Mouse (Mus musculus) MEL (cell line): ENCODE measurements around the gene 1110051M20Rik. TPM values are rescaled to one million over a fixed set of nuclear protein-coding genes. Genes with fewer than 3 reads are reported as not detected.

Experiments
- DNase-seq: peaks from one replicate; pipeline ENCODE4 v3.0.0; 2011; ENCODE audit warnings: low read depth, low spot score
- H3K27ac ChIP-seq: 2 replicates; pipeline ENCODE4 v1.5.1; 2012; ENCODE audit warnings: low read depth, mild to moderate bottlenecking, control low read depth, low read length, moderate library complexity; ENCODE audit not compliant: control insufficient read depth
- H3K27me3 ChIP-seq, 2 experiments: fragments of 150-350 bp in 1 of 2; sonication (generic) in 1 of 2; 2 replicates each; pipeline ENCODE4 v1.6.1; 2012; ENCODE audit warnings: low read length in 2 of 2, mild to moderate bottlenecking in 2 of 2, improper control_type of control experiment in 1 of 2, moderate library complexity in 1 of 2; ENCODE audit not compliant: insufficient read depth in 2 of 2, control insufficient read depth in 1 of 2
- H3K36me3 ChIP-seq, 2 experiments: 2 replicates each; pipeline ENCODE4 v1.6.1; 2012 to 2014; ENCODE audit warnings: low read length in 2 of 2, improper control_type of control experiment in 1 of 2, inconsistent platforms in 1 of 2, mild to moderate bottlenecking in 1 of 2; ENCODE audit not compliant: insufficient read depth in 2 of 2, control insufficient read depth in 1 of 2
- H3K4me1 ChIP-seq, 2 experiments: fragments of 150-350 bp in 1 of 2; sonication (generic) in 1 of 2; 2 replicates each; pipeline ENCODE4 v1.6.1; 2012; ENCODE audit warnings: low read length in 2 of 2, improper control_type of control experiment in 1 of 2, mild to moderate bottlenecking in 1 of 2; ENCODE audit not compliant: insufficient read depth in 2 of 2, control insufficient read depth in 1 of 2
- H3K4me3 ChIP-seq, 2 experiments: fragments of 150-350 bp in 1 of 2; sonication (generic) in 1 of 2; 2 replicates each; pipeline ENCODE4 v1.5.1; 2012; ENCODE audit warnings: low read depth in 2 of 2, low read length in 2 of 2, mild to moderate bottlenecking in 2 of 2, moderate library complexity in 2 of 2, control low read depth in 1 of 2, improper control_type of control experiment in 1 of 2; ENCODE audit not compliant: control insufficient read depth in 1 of 2, insufficient read depth in 1 of 2
- H3K79me2 ChIP-seq: 2 replicates; pipeline ENCODE4 v1.6.1; 2012; ENCODE audit warnings: mild to moderate bottlenecking, low read length, moderate library complexity; ENCODE audit not compliant: control insufficient read depth, poor library complexity, insufficient read depth
- H3K9ac ChIP-seq: 2 replicates; pipeline ENCODE4 v1.6.1; 2012; ENCODE audit warnings: low read depth, mild to moderate bottlenecking, control low read depth, low read length, moderate library complexity; ENCODE audit not compliant: control insufficient read depth, poor library complexity, severe bottlenecking
- H3K9me3 ChIP-seq: fragments of 150-350 bp; sonication (generic); replicated peaks from 2 replicates; pipeline ENCODE4 v1.6.1; 2012; ENCODE audit warnings: mild to moderate bottlenecking, low read length, improper control_type of control experiment, moderate library complexity; ENCODE audit not compliant: insufficient read depth
- BHLHE40 ChIP-seq: IDR thresholded peaks from 2 replicates; pipeline ENCODE4 v1.6.1; 2012; ENCODE audit warnings: low read depth, mild to moderate bottlenecking, inconsistent platforms, low read length, improper control_type of control experiment, borderline replicate concordance
- CHD1 ChIP-seq: IDR thresholded peaks from 2 replicates; pipeline ENCODE4 v1.6.1; 2012; ENCODE audit warnings: low read depth, mild to moderate bottlenecking, inconsistent platforms, low read length, improper control_type of control experiment
- CHD2 ChIP-seq: IDR thresholded peaks from 2 replicates; pipeline ENCODE4 v1.6.1; 2011; ENCODE audit warnings: low read length, improper control_type of control experiment
- CTCF ChIP-seq, 3 experiments: IDR thresholded peaks in 2 of 3; conservative IDR thresholded peaks in 1 of 3; 2 replicates each; pipeline ENCODE4 v1.5.1; 2011 to 2012; ENCODE audit warnings: low read length in 3 of 3, low read depth in 2 of 3, mild to moderate bottlenecking in 2 of 3, improper control_type of control experiment in 1 of 3, inconsistent platforms in 1 of 3, mixed read lengths in 1 of 3, moderate library complexity in 1 of 3; ENCODE audit not compliant: control insufficient read depth in 1 of 3, insufficient read depth in 1 of 3, poor library complexity in 1 of 3, severe bottlenecking in 1 of 3
- E2F4 ChIP-seq: IDR thresholded peaks from 2 replicates; pipeline ENCODE4 v1.6.1; 2011; ENCODE audit warnings: low read depth, low read length, improper control_type of control experiment, borderline replicate concordance
- ELF1 ChIP-seq: IDR thresholded peaks from 2 replicates; pipeline ENCODE4 v1.6.1; 2014; ENCODE audit warnings: low read depth, mild to moderate bottlenecking, inconsistent platforms, low read length, improper control_type of control experiment, moderate library complexity
- EP300 ChIP-seq, 2 experiments: IDR thresholded peaks; 2 replicates each; pipeline ENCODE4 v1.6.1; 2011; ENCODE audit warnings: improper control_type of control experiment in 2 of 2, low read length in 2 of 2, low read depth in 1 of 2, mild to moderate bottlenecking in 1 of 2
- ETS1 ChIP-seq: IDR thresholded peaks from 2 replicates; pipeline ENCODE4 v1.6.1; 2012; ENCODE audit warnings: low read depth, mild to moderate bottlenecking, inconsistent platforms, low read length, improper control_type of control experiment, moderate library complexity
- GABPA ChIP-seq: IDR thresholded peaks from 2 replicates; pipeline ENCODE4 v1.6.1; 2012; ENCODE audit warnings: low read depth, mild to moderate bottlenecking, inconsistent platforms, low read length, improper control_type of control experiment, moderate library complexity
- GATA1 ChIP-seq: IDR thresholded peaks from 2 replicates; pipeline ENCODE4 v1.6.1; 2011; ENCODE audit warnings: low read depth, low read length, improper control_type of control experiment
- HCFC1 ChIP-seq: IDR thresholded peaks from 2 replicates; pipeline ENCODE4 v1.6.1; 2012; ENCODE audit warnings: low read depth, mild to moderate bottlenecking, inconsistent platforms, low read length, improper control_type of control experiment, moderate library complexity
- JUND ChIP-seq: IDR thresholded peaks from 2 replicates; pipeline ENCODE4 v1.6.1; 2011; ENCODE audit warnings: low read depth, mild to moderate bottlenecking, improper control_type of control experiment, low read length
- MAFK ChIP-seq: IDR thresholded peaks from 2 replicates; pipeline ENCODE4 v1.6.1; 2011; ENCODE audit warnings: low read depth, mild to moderate bottlenecking, low read length, improper control_type of control experiment, borderline replicate concordance
- MAX ChIP-seq: IDR thresholded peaks from 2 replicates; pipeline ENCODE4 v1.6.1; 2011; ENCODE audit warnings: low read length, improper control_type of control experiment
- MAZ ChIP-seq: IDR thresholded peaks from 2 replicates; pipeline ENCODE4 v1.6.1; 2012; ENCODE audit warnings: low read depth, mild to moderate bottlenecking, inconsistent platforms, low read length, improper control_type of control experiment
- MEF2A ChIP-seq: IDR thresholded peaks from 2 replicates; pipeline ENCODE4 v1.6.1; 2014; ENCODE audit warnings: low read depth, mild to moderate bottlenecking, inconsistent platforms, low read length, improper control_type of control experiment; ENCODE audit not compliant: poor library complexity, insufficient replicate concordance, severe bottlenecking; ENCODE audit errors: extremely low read depth
- MXI1 ChIP-seq: IDR thresholded peaks from 2 replicates; pipeline ENCODE4 v1.6.1; 2011; ENCODE audit warnings: mild to moderate bottlenecking, low read depth, low read length, improper control_type of control experiment
- MYB ChIP-seq: IDR thresholded peaks from 2 replicates; pipeline ENCODE4 v1.6.1; 2011; ENCODE audit warnings: mild to moderate bottlenecking, low read depth, low read length, improper control_type of control experiment
- MYC ChIP-seq: IDR thresholded peaks from 2 replicates; pipeline ENCODE4 v1.6.1; 2011; ENCODE audit warnings: low read depth, mild to moderate bottlenecking, low read length, improper control_type of control experiment, moderate library complexity
- NELFE ChIP-seq: IDR thresholded peaks from 2 replicates; pipeline ENCODE4 v1.6.1; 2011; ENCODE audit warnings: low read depth, low read length, improper control_type of control experiment
- NRF1 ChIP-seq: IDR thresholded peaks from 2 replicates; pipeline ENCODE4 v1.6.1; 2014; ENCODE audit warnings: low read depth, mild to moderate bottlenecking, inconsistent platforms, low read length, improper control_type of control experiment, moderate library complexity; ENCODE audit not compliant: poor library complexity, insufficient read depth, severe bottlenecking
- POLR2A ChIP-seq, 2 experiments: IDR thresholded peaks; 2 replicates each; pipeline ENCODE4 v1.6.1; 2011 to 2012; ENCODE audit warnings: low read length in 2 of 2, mild to moderate bottlenecking in 2 of 2, control low read depth in 1 of 2, improper control_type of control experiment in 1 of 2, low read depth in 1 of 2, moderate library complexity in 1 of 2; ENCODE audit not compliant: control insufficient read depth in 1 of 2, insufficient read depth in 1 of 2, poor library complexity in 1 of 2
- POLR2AphosphoS2 ChIP-seq: IDR thresholded peaks from 2 replicates; pipeline ENCODE4 v1.6.1; 2011; ENCODE audit warnings: low read length, improper control_type of control experiment
- POLR2AphosphoS5 ChIP-seq: IDR thresholded peaks from 2 replicates; pipeline ENCODE4 v1.6.1; 2012; ENCODE audit warnings: low read depth, borderline replicate concordance, mild to moderate bottlenecking, inconsistent platforms, low read length, moderate library complexity, mixed read lengths
- RAD21 ChIP-seq: IDR thresholded peaks from 2 replicates; pipeline ENCODE4 v1.6.1; 2011; ENCODE audit warnings: mild to moderate bottlenecking, low read depth, low read length, improper control_type of control experiment
- SIN3A ChIP-seq: IDR thresholded peaks from 2 replicates; pipeline ENCODE4 v1.6.1; 2012; ENCODE audit warnings: low read length, improper control_type of control experiment, inconsistent platforms
- SMC3 ChIP-seq: IDR thresholded peaks from 2 replicates; pipeline ENCODE4 v1.6.1; 2011; ENCODE audit warnings: low read depth, low read length, improper control_type of control experiment
- TAL1 ChIP-seq: IDR thresholded peaks from 2 replicates; pipeline ENCODE4 v1.6.1; 2012; ENCODE audit warnings: mild to moderate bottlenecking, inconsistent platforms, low read length, moderate library complexity, mixed read lengths
- TBP ChIP-seq: IDR thresholded peaks from 2 replicates; pipeline ENCODE4 v1.8.0; 2011; ENCODE audit warnings: low read depth, low read length, improper control_type of control experiment
- TCF12 ChIP-seq: IDR thresholded peaks from 2 replicates; pipeline ENCODE4 v1.6.1; 2014; ENCODE audit warnings: low read depth, mild to moderate bottlenecking, inconsistent platforms, low read length, improper control_type of control experiment, moderate library complexity
- UBTF ChIP-seq: IDR thresholded peaks from 2 replicates; pipeline ENCODE4 v1.6.1; 2012; ENCODE audit warnings: low read depth, mild to moderate bottlenecking, inconsistent platforms, low read length, improper control_type of control experiment, moderate library complexity, borderline replicate concordance; ENCODE audit not compliant: insufficient read depth
- USF1 ChIP-seq: IDR thresholded peaks from 2 replicates; pipeline ENCODE4 v1.6.1; 2014; ENCODE audit warnings: low read depth, mild to moderate bottlenecking, inconsistent platforms, low read length, improper control_type of control experiment, moderate library complexity
- USF2 ChIP-seq, 2 experiments: IDR thresholded peaks; 2 replicates each; pipeline ENCODE4 v1.6.1; 2011 to 2012; ENCODE audit warnings: improper control_type of control experiment in 2 of 2, low read length in 2 of 2, borderline replicate concordance in 1 of 2, inconsistent platforms in 1 of 2, low read depth in 1 of 2, mild to moderate bottlenecking in 1 of 2; ENCODE audit not compliant: insufficient read depth in 1 of 2
- ZC3H11A ChIP-seq: IDR thresholded peaks from 2 replicates; pipeline ENCODE4 v1.6.1; 2012; ENCODE audit warnings: low read depth, mild to moderate bottlenecking, inconsistent platforms, low read length, improper control_type of control experiment
- ZMIZ1 ChIP-seq: IDR thresholded peaks from 2 replicates; pipeline ENCODE4 v1.6.1; 2012; ENCODE audit warnings: low read depth, mild to moderate bottlenecking, inconsistent platforms, low read length, improper control_type of control experiment, moderate library complexity
- ZNF384 ChIP-seq: IDR thresholded peaks from 2 replicates; pipeline ENCODE4 v1.6.1; 2012; ENCODE audit warnings: low read depth, mild to moderate bottlenecking, inconsistent platforms, low read length, improper control_type of control experiment
- polyA plus RNA-seq, 2 experiments: library from polyadenylated mRNA; stranded (reverse) in 1 of 2; unstranded in 1 of 2; fragments of >175 nt in 1 of 2; fragments of >200 nt in 1 of 2; gene quantifications; 2 replicates each; pipeline versions ENCODE4 v1.2.1 to v1.2.4; 2012; ENCODE audit warnings: low replicate concordance in 2 of 2, low read depth in 1 of 2; ENCODE audit not compliant: insufficient read length in 2 of 2, insufficient read depth in 1 of 2, missing spikeins in 1 of 2
- total RNA-seq: library from RNA; depleted of rRNA; stranded (reverse); fragments of 300-350 nt; gene quantifications from 2 replicates; pipeline ENCODE4 v1.2.3, GENCODE M21; 2012

The 1110051M20Rik gene
- total and polyA plus RNA-seq, 3 experiments = 23.0 to 23.3 TPM; not detected in 1

GRCm38 (mm10) chr2:91244557-91245228, 199.8 kb downstream of the 1110051M20Rik start:
- DNase-seq = peak; percentile 71
- no peak overlapping the region for H3K4me3 ChIP-seq
- peaks cover 13% of the 10 kb centered on the region in 2 experiments for H3K4me1 ChIP-seq
- H3K9ac ChIP-seq = no peak overlapping the region
- H3K79me2 ChIP-seq = no peaks in the 10 kb centered on the region
- H3K27me3 ChIP-seq = no peaks in the 10 kb centered on the region
- H3K9me3 ChIP-seq = no peaks in the 10 kb centered on the region
- no peak overlapping the region for H3K27ac ChIP-seq
- peaks cover 0 to 16% of the 10 kb centered on the region in 2 experiments; a peak in 2 of 4 replicates for H3K36me3 ChIP-seq
- peak; percentile 99 for TF ChIP-seq MAZ
- no peak for TF ChIP-seq CTCF (IDR thresholded peaks at IDR 0.05 in 2 of 3, conservative IDR thresholded peaks at IDR 0.05 in 1 of 3; ENCODE audit: control insufficient read depth in 1 of 3, insufficient read depth in 1 of 3, low read depth in 2 of 3, low read length in 3 of 3, poor library complexity in 1 of 3, severe bottlenecking in 1 of 3)
- no peak for TF ChIP-seq POLR2AphosphoS2
- no peak for TF ChIP-seq USF1
- TF ChIP-seq TBP = no peak; the same call in 1 of the 2 replicates
- no peak for TF ChIP-seq POLR2A (IDR thresholded peaks at IDR 0.05; ENCODE audit: control insufficient read depth in 1 of 2, insufficient read depth in 1 of 2, low read depth in 1 of 2, low read length in 2 of 2, poor library complexity in 1 of 2)
- no peak for TF ChIP-seq GABPA
- TF ChIP-seq MAX = no peak
- no peak for TF ChIP-seq SMC3
- TF ChIP-seq NELFE = no peak
- no peak for TF ChIP-seq POLR2AphosphoS5
- no peak for TF ChIP-seq ZC3H11A
- TF ChIP-seq JUND = no peak
- TF ChIP-seq TAL1 = peak; percentile 80
- no peak for TF ChIP-seq CHD1
- no peak for TF ChIP-seq CHD2
- no peak for TF ChIP-seq NRF1
- TF ChIP-seq USF2 (IDR thresholded peaks at IDR 0.05; ENCODE audit: borderline replicate concordance in 1 of 2, insufficient read depth in 1 of 2, low read depth in 1 of 2, low read length in 2 of 2) = no peak
- TF ChIP-seq MXI1 = no peak; the same call in 1 of the 2 replicates
- TF ChIP-seq ETS1 = peak; percentile 77; the same call in 1 of the 2 replicates
- TF ChIP-seq GATA1 = peak; percentile 85; the same call in 1 of the 2 replicates
- no peak for TF ChIP-seq MAFK
- TF ChIP-seq EP300 (IDR thresholded peaks at IDR 0.05; ENCODE audit: low read depth in 1 of 2, low read length in 2 of 2) = peak; percentile 84 to 92
- TF ChIP-seq HCFC1 = 0 out of 2 replicates have a peak, but pooled peaks have one; percentile 37
- peak; percentile 33; the same call in 1 of the 2 replicates for TF ChIP-seq ELF1
- TF ChIP-seq BHLHE40 = peak; percentile 35; the same call in 1 of the 2 replicates
- TF ChIP-seq E2F4 = no peak
- TF ChIP-seq TCF12 = peak; percentile 98
- no peak for TF ChIP-seq ZMIZ1
- peak; percentile 39 for TF ChIP-seq SIN3A
- TF ChIP-seq MEF2A = peak; percentile 36; the same call in 1 of the 2 replicates
- 0 out of 2 replicates have a peak, but pooled peaks have one; percentile 26 for TF ChIP-seq ZNF384
- no peak for TF ChIP-seq RAD21
- no peak for TF ChIP-seq MYC
- no peak for TF ChIP-seq UBTF
- TF ChIP-seq MYB = no peak
